Mouse (Mus musculus) midbrain, postnatal 0 days (tissue): ENCODE results near the gene Tbc1d10c. TPM values are rescaled to one million over a fixed set of nuclear protein-coding genes. Genes with fewer than 3 reads are reported as not detected.

Experiments
- ATAC-seq: fragments of 200-750 bp; cut with Nextera tagmentation; 2 replicates; pipeline ENCODE4 v1.8.0; 2017; ENCODE audit warnings: moderate number of reproducible peaks, mild to moderate bottlenecking, moderate TSS enrichment, moderate library complexity; ENCODE audit not compliant: low FRiP score
- DNase-seq: peaks from one replicate; pipeline ENCODE4 v3.0.0-alpha.2; 2015; ENCODE audit warnings: low spot score
- H3K27ac ChIP-seq: fragments of 300-500 bp; sonication (generic); 2 replicates; pipeline ENCODE4 v1.5.1; 2014; ENCODE audit warnings: low read depth, mild to moderate bottlenecking, low read length, mixed read lengths
- H3K27me3 ChIP-seq: fragments of 300-500 bp; sonication (generic); 2 replicates; pipeline ENCODE4 v1.6.1; 2014; ENCODE audit warnings: low read length, control low read depth, mixed read lengths; ENCODE audit not compliant: insufficient read depth
- H3K36me3 ChIP-seq: fragments of 300-500 bp; sonication (generic); 2 replicates; pipeline ENCODE4 v1.6.1; 2014; ENCODE audit warnings: low read length, control low read depth, mixed read lengths; ENCODE audit not compliant: insufficient read depth
- H3K4me1 ChIP-seq: fragments of 300-500 bp; sonication (generic); 2 replicates; pipeline ENCODE4 v1.6.1; 2014; ENCODE audit warnings: mild to moderate bottlenecking, control low read depth, antibody characterized with exemption, low read length, mixed read lengths; ENCODE audit not compliant: insufficient read depth
- H3K4me2 ChIP-seq: fragments of 300-500 bp; sonication (generic); 2 replicates; pipeline ENCODE4 v1.6.1; 2014; ENCODE audit warnings: low read depth, mild to moderate bottlenecking, low read length, mixed read lengths; ENCODE audit not compliant: poor library complexity, severe bottlenecking
- H3K4me3 ChIP-seq: fragments of 300-500 bp; sonication (generic); 2 replicates; pipeline ENCODE4 v1.5.1; 2014; ENCODE audit warnings: low read depth, mild to moderate bottlenecking, low read length, moderate library complexity
- H3K9ac ChIP-seq: fragments of 300-500 bp; sonication (generic); replicated peaks from 2 replicates; pipeline ENCODE4 v1.6.1; 2014; ENCODE audit warnings: mild to moderate bottlenecking, low read length, moderate library complexity, mixed read lengths; ENCODE audit not compliant: poor library complexity, severe bottlenecking
- H3K9me3 ChIP-seq: fragments of 300-500 bp; sonication (generic); 2 replicates; pipeline ENCODE4 v1.6.1; 2016; ENCODE audit warnings: low read length, control low read depth
- CTCF ChIP-seq: IDR thresholded peaks from 2 replicates; pipeline ENCODE4 v1.5.1; 2016; ENCODE audit warnings: antibody characterized with exemption, mild to moderate bottlenecking
- WGBS: fragments of 180-500 bp; shearing (Covaris S2); extraction: QIAGEN DNeasy Blood & Tissue Kit; methylation state at CpG from one replicate; pipeline ENCODE4 v1.1.7; 2014; 5-methylcytosine and 5-hydroxymethylcytosine counted together
- polyA plus RNA-seq: library from polyadenylated mRNA; unstranded; fragments of >200 nt; fragmentation: Nextera tagmentation; extraction: Ambion mirVana; gene quantifications from 2 replicates; pipeline ENCODE4 v1.2.1, GENCODE M21; 2015
- total RNA-seq: library from RNA; depleted of rRNA; stranded (reverse); fragments of >200 nt; gene quantifications from 2 replicates; pipeline ENCODE4 v1.2.3, GENCODE M21; 2014

The Tbc1d10c gene
- total and polyA plus RNA-seq, 2 experiments from 2014 or later: 0.49 to 1.2 TPM

DNA sequence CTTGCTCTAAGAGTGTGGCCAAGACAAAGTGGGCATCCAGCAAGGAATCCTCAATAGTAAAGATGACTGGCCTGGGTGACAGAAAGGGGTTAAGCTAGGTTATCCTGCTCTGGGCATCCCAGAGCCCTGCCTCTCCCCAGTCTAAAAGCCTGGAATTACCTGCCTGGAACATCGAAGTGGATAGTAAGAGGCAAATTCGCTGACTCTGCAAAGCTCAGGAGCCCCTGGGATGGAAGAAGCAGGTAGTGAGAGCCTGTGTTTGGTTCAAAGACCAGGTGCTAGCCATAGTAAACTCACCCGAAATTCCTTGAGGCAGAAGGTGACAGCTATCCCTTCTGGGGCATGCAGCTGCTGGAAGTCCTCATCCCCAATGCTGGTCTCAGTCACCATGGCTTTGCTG lies 6.1 kb upstream of the Tbc1d10c start:
- H3K36me3 ChIP-seq: peaks cover 42% of the 10 kb centered on the region
- H3K27ac ChIP-seq: no peak overlapping the region
- peaks cover 17% of the 10 kb centered on the region for H3K4me1 ChIP-seq
- no peak overlapping the region for H3K4me3 ChIP-seq
- TF ChIP-seq CTCF: no peak
- no peak overlapping the region for H3K4me2 ChIP-seq
- no peak overlapping the region for H3K9ac ChIP-seq
- no peaks in the 10 kb centered on the region for H3K27me3 ChIP-seq
- DNase-seq (no peak), ATAC-seq (no peak)
- H3K9me3 ChIP-seq: no peaks in the 10 kb centered on the region
- 67% methylated on average over 3 of the region's 3 CpGs for WGBS

DNA sequence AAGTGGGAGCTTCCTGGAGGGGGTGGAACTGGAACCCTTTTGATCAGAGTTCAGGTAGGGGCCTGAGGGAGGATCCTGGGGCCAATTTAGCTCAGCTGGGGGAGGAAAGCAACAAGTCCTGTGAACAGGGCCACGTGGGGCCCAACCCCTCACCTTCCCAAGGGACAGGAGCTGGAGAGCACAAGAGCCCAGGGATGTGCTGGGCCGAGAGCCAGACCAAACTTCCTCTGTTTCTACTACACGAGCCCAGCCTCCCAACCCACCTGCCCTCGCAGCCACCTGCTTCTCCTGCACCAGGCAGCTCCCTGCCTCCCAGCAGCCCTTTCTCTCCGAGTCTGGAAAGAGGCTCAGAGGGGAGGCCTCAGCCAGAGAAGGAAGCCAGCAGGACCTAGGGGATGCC lies 5.5 kb upstream of the Tbc1d10c start:
- WGBS: 60% methylated on average over 5 of the region's 5 CpGs
- no peak overlapping the region for H3K9ac ChIP-seq
- no peak overlapping the region for H3K27ac ChIP-seq
- H3K27me3 ChIP-seq: no peaks in the 10 kb centered on the region
- H3K36me3 ChIP-seq: peaks cover 42% of the 10 kb centered on the region
- no peak overlapping the region for H3K4me3 ChIP-seq
- no peaks in the 10 kb centered on the region for H3K9me3 ChIP-seq
- no peak for ATAC-seq
- peaks cover 17% of the 10 kb centered on the region for H3K4me1 ChIP-seq
- no peak for TF ChIP-seq CTCF
- DNase-seq: no peak
- H3K4me2 ChIP-seq: no peak overlapping the region

DNA sequence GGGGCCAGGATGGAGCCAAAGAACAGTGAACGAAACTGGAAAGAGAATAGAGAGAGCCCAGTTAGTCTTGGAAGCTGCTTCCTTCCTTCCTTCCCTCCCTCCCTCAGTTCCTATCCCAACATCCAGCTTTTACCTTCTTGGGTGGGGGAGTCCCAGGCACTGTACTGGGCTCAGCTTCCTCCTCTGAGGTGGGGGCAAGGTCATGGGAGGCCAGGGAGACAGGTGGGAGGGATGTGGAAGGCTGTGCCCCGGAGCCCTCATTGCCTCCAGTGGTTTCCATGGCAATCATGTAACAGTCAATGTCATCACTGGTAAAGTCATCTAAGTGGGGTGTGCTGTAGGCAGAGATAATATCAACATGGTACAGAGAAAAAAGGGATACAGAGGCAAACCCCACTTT lies 5.0 kb upstream of the Tbc1d10c start:
- TF ChIP-seq CTCF: no peak
- Histone ChIP-seq H3K9me3 (no peaks in the 10 kb centered on the region), H3K9ac (no peak overlapping the region), H3K27ac (no peak overlapping the region), H3K27me3 (no peaks in the 10 kb centered on the region), H3K4me3 (no peak overlapping the region), H3K36me3 (peaks cover 42% of the 10 kb centered on the region), H3K4me2 (no peak overlapping the region), H3K4me1 (peaks cover 16% of the 10 kb centered on the region)
- ATAC-seq: no peak
- no peak for DNase-seq
- 73% methylated on average over 2 of the region's 2 CpGs for WGBS

DNA sequence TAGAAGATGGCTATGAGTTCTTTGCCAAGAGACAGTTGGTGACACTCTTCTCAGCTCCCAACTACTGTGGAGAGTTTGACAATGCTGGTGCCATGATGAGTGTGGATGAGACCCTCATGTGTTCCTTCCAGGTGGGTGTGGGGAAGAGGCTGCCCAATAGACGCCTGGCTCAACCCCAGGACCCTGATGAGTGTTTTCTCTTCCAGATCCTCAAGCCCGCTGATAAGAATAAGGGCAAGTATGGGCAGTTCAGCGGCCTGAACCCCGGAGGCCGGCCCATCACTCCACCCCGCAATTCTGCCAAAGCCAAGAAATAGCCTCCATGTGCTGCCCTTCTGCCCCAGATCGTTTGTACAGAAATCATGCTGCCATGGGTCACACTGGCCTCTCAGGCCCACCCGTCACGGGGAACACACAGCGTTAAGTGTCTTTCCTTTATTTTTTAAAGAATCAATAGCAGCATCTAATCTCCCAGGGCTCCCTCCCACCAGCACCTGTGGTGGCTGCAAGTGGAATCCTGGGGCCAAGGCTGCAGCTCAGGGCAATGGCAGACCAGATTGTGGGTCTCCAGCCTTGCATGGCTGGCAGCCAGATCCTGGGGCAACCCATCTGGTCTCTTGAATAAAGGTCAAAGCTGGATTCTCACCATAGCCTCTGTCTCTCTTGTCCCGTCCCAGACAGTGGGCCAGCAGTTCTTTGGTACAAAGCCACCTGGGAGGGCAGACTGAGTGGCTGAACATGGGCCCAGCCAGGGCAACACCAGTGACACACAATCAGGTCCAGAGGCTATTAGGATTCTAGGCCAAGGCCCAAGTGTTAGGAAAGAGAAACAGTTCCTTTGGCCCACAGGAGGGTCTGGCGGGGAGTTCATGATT lies 3.9 kb upstream of the Tbc1d10c start:
- H3K9me3 ChIP-seq: no peaks in the 10 kb centered on the region
- H3K27me3 ChIP-seq: no peaks in the 10 kb centered on the region
- no peak overlapping the region for H3K4me2 ChIP-seq
- ATAC-seq (no peak), DNase-seq (peak; percentile 81)
- H3K4me3 ChIP-seq: no peak overlapping the region
- 71% methylated on average over 12 of the region's 12 CpGs for WGBS
- peaks cover 42% of the 10 kb centered on the region for H3K36me3 ChIP-seq
- no peak overlapping the region for H3K27ac ChIP-seq
- H3K4me1 ChIP-seq: peaks cover 10% of the 10 kb centered on the region
- H3K9ac ChIP-seq: no peak overlapping the region
- TF ChIP-seq CTCF: no peak

- Histone ChIP-seq H3K9ac (no peak overlapping the region), H3K36me3 (peaks cover 38% of the 10 kb centered on the region), H3K4me2 (no peak overlapping the region), H3K4me1 (peaks cover 10% of the 10 kb centered on the region), H3K27ac (no peak overlapping the region), H3K27me3 (no peaks in the 10 kb centered on the region), H3K4me3 (no peak overlapping the region), H3K9me3 (no peaks in the 10 kb centered on the region)
- DNase-seq (no peak), ATAC-seq (no peak)
- TF ChIP-seq CTCF: no peak
- 90% methylated on average over 8 of the region's 8 CpGs for WGBS
Measured at GRCm38 (mm10) chr19:4194021-4194724, 3.1 kb upstream of the Tbc1d10c start.

DNA sequence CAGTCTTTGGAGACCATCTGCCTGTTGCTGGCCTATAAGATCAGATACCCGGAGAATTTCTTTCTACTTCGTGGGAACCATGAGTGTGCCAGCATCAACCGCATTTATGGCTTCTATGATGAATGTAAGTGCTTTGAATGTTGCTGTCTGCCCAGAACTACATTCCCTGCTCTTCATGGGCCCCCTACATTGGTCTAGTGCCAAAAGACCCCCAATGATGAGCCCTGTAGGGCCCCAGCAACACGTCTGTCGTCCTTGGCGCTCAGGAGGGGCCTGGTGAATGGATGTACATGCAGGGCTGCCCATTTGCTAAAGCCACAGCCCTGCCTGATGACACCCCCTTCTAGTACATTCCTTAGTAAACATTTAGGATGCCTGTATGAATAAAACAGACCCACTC lies 2.0 kb upstream of the Tbc1d10c start:
- Histone ChIP-seq H3K4me2 (peak overlapping the region; percentile 88), H3K27ac (peak overlapping the region; percentile 94; the same call in 1 of the 2 replicates), H3K27me3 (no peaks in the 10 kb centered on the region), H3K4me1 (peaks cover 10% of the 10 kb centered on the region), H3K9ac (peak overlapping the region; percentile 100), H3K4me3 (peak overlapping the region; percentile 94), H3K9me3 (no peaks in the 10 kb centered on the region), H3K36me3 (peaks cover 36% of the 10 kb centered on the region)
- no peak for ATAC-seq
- TF ChIP-seq CTCF: no peak
- WGBS: 51% methylated on average over 6 of the region's 6 CpGs
- no peak for DNase-seq
